Mouse (Mus musculus): Measurements from ENCODE around the gene Fhl1.

Gene Fhl1

DNA sequence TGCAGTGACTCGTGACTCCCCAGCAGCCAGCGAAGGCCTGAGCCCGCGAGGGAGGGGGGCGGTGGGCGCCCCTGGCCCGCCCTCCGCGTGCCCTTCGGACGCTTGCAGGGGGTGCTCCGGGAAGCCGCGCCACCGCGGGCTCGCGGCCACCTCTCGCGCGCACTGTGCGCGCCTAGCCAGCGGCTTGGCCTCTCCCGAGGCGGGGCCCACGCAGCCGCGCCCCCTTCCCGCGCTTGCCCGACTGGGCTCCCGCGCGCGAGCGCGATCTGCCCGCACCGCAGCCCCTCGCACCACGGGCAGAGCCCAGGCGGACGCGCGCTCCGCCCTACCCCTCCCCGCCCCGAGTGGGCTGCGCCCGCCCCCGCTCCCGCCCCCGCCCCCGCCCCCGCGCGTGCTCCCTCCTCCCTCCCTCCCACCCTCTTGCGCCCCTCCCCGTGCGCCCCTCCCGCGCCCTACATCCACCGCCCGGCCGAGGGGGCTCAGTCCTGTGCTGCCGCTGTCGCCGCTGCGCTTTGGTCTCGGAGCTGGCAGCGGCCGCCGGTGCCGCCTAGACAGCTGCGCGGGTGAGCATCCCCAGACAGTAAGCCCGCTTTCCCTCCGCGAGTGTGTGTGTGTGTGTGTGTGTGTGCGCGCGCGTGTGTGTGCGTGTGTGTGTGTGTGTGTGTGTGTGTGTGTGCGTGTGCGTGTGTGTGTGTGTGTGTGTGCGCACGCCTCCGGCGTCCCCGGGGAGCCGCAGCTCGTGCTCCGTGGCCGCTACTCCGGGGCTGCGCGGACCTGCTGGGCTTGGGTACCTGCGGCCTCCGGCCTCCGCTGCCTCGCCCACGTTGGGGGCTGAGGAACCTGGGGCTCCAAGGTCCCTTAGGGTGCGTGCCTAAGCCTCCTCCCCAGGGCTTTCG, at the start of gene Fhl1:
Gene Fhl1 (plus strand): TSS at position 482 of the 896 bp plus-strand sequence.
- TF ChIP-seq GATA4 (IDR thresholded peaks at IDR 0.05; ENCODE audit: insufficient replicate concordance, low read length) = no peak

DNA sequence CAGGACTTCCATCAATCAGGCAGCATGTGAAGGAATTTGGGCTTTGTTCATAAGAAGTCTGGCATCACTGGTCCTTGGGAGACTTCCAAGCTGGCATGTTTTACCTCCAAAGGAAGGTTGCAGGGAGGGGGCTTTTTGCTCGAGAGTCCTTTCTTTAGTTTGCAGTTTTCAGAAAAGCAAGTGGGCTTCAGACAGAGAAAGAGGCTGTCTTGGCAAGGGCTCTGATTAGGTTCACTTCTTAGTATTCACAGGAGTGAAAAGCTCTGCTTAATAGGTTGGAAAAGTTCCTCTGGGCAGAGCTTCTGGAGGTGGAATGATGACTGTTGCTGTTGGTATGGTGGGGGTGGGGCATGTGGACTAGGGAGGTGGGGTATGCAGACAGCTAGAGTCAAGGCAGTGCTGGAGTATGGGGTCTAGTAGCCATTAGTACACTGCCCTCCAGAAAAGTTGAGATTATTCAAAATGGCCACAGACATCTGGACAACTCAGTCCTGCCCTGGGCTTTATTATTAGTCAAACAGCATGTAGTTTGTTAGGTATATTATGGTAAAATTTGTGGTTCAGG, 49.3 kb upstream of the Fhl1 start:
- no peak for TF ChIP-seq GATA4 (IDR thresholded peaks at IDR 0.05; ENCODE audit: insufficient replicate concordance, low read length)

- TF ChIP-seq GATA4 (IDR thresholded peaks at IDR 0.05; ENCODE audit: insufficient replicate concordance, low read length) = no peak
Observed at GRCm38 (mm10) chrX:56683521-56683920, 48.1 kb upstream of the Fhl1 start.

DNA sequence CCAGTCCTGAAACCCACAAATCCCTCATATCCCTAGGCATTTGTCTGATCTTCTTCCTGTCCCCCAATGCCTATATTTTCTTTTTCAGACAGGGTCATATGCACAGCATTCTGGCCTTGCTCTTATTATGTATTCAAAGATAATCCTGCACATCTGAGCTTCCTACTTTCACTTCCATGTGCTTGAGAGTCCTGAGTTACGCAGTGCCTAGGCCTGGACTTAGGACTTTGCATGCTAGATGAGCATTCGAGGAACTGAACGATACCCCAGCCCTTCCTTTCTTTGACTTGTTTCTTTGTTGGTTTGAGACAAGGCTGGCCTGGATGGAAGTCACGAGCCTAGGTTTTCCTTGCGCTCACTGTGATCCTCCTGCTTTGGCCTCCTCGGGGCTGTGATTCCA, 39.0 kb upstream of the Fhl1 start:
- TF ChIP-seq GATA4 (IDR thresholded peaks at IDR 0.05; ENCODE audit: insufficient replicate concordance, low read length) = no peak

DNA sequence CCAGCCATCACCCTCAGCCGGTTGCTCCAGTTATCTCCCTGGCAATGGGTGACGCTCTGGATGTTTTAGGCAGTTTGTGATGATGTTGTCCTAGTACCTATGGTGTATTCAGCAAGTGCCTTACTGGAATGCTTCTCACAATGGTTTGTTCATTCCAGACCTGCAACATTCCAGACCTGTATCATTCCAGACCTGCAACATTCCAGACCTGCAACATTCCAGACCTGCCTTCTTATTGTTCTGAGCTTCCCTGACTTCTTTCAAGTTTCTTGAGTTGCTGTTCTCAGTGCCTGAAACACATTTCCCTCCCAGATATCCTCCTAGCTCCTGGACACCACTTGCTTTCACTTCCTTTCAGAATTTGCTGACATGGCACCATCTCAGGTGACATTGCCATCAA, 37.0 kb upstream of the Fhl1 start:
- no peak for TF ChIP-seq GATA4 (IDR thresholded peaks at IDR 0.05; ENCODE audit: insufficient replicate concordance, low read length)

- no peak for TF ChIP-seq GATA4 (IDR thresholded peaks at IDR 0.05; ENCODE audit: insufficient replicate concordance, low read length)
Observed at GRCm38 (mm10) chrX:56697199-56697780, 34.3 kb upstream of the Fhl1 start.

- TF ChIP-seq GATA4 (IDR thresholded peaks at IDR 0.05; ENCODE audit: insufficient replicate concordance, low read length) = no peak
Observed at GRCm38 (mm10) chrX:56697886-56698285, 33.7 kb upstream of the Fhl1 start.

DNA sequence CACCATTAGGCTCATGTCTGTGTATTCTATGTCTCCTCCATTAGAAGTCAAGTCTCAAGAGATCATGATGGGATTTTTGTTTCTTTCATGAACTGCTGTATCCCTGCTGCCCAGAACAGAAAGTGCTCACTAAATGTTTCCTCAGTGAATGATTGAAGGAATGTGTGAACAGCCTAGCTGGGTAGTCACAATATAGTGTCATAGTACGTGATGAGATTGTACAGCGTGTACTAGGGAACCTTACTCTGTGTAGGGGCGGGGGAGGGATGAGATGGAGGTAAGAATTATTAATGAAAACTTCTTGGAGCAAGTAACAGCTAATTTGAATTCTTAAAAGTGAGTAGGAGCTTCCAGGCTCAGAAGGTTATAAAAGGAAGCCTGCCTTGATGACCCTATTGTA, 30.3 kb upstream of the Fhl1 start:
- no peak for TF ChIP-seq GATA4 (IDR thresholded peaks at IDR 0.05; ENCODE audit: insufficient replicate concordance, low read length)

DNA sequence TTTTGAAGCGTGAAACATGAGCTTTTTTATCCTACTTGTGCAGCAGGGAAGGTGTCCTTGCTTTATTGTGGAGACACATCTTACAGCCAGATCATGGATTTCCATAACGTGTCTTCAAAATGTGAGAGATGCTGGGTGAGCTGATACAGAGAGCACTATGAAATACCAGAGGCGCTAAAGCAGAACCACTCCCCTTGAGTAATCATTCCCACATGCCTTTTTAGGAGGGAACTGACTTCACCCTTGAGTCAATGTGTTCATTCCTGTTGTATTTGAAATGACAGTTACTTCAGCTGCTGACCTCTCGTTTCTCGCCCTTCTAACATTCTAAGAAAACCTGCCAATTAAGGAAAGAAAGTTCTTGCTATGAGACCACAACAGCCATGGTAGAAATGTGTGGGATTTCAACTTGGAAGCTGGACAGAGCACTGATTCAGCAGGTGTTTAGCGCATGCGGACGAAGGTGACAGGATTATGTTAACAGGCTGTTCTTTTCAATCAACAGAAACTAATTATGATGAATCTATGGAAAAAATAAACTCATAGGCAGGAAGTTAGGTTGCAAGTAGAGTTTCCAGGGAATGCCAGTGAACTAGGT, 27.5 kb upstream of the Fhl1 start:
- TF ChIP-seq GATA4 (IDR thresholded peaks at IDR 0.05; ENCODE audit: insufficient replicate concordance, low read length) = no peak

DNA sequence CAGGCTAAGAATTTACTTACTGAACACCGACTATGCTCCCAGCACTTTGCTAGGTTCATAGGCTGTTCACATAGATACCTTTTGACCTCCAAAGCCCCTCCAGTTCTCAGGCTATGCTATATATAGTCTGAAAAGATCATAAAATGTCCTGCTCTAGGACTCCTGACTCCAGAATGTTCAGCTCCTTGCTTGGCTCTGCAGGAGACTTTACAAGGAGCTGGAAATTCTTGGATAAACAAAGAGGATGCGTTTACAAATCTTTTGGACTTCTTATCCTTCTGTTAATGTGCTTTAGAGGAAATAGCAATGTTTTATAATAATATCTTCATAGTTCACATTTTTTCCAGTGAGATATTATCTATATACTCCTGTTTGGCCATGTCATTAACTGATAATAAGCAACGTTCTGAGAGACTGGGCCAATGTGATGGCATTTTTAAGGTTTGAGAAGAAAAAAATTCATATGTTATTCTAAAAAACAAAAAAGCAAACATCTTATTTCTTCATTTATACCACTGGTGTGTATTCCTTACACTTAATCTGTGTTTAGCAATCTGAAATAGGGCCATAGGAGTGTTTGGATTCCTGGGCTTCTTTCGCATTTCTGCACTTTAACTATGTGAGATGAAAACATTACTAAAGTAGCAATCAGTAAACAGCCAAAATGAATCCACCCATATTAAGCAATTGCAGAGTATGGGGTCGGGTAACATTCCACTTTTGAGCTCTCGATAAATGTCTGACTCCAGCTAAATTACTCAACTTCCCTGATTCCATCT, 22.8 kb upstream of the Fhl1 start:
- TF ChIP-seq GATA4 (IDR thresholded peaks at IDR 0.05; ENCODE audit: insufficient replicate concordance, low read length) = no peak

GRCm38 (mm10) chrX:56710522-56710921, 21.1 kb upstream of the Fhl1 start:
- no peak for TF ChIP-seq GATA4 (IDR thresholded peaks at IDR 0.05; ENCODE audit: insufficient replicate concordance, low read length)

DNA sequence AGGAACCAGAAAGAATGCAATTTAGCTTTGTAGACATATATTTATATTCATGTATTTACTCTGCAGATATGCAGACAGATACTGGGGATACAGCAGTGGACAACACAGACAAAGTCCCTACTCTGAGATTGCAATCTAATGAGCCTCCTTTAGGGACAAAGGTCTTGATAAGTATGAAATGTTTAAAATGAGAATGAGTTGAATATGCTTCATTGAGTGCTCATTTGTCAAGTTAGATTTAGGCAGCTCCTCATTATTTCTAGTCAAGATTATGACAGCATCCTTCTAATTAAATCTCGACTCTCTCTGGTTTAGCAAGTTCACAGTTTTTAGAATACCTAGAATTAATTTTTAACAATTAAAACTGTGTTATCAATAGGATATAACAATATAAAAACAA, 18.9 kb upstream of the Fhl1 start:
- no peak for TF ChIP-seq GATA4 (IDR thresholded peaks at IDR 0.05; ENCODE audit: insufficient replicate concordance, low read length)

DNA sequence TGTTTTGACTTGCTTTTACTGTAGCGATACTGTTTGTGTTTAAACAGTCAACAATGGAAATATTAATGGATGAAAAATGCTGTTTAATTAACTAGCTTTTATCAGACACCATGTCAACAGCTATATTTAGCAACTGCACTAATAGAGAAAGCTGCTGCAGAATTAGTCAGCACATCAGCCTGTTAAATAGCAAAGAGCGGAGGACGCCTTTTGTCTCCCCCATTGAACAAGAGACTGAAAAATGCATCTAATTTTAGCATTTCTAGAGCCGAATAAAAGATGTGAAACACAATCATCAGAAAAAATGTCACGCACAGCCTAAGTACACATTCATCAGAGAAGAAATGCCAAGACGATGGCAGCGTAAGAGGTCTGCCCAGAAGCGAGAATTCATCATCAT, 9.0 kb upstream of the Fhl1 start:
- no peak for TF ChIP-seq GATA4 (IDR thresholded peaks at IDR 0.05; ENCODE audit: insufficient replicate concordance, low read length)

DNA sequence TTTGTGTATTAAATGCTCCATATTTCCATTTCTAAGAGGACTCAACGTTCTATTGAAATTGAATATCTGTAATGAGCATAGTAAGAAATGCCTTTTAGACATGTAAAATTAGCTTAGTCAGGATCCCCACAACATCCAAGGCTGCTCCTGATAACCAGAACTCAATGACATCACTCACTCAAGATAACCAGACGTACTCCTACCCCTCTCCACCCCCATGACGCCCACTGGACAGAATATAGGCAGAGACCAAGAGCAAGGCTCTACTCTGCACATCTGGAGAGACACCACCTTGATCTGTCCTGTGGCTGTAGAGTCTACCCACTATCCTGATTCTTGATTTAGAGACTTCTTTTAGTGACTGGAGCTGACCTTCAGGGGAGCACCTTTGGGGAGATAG, 3.1 kb upstream of the Fhl1 start:
- TF ChIP-seq GATA4 (IDR thresholded peaks at IDR 0.05; ENCODE audit: insufficient replicate concordance, low read length) = no peak

GRCm38 (mm10) chrX:56730828-56731305, 720 bp upstream of the Fhl1 start:
- no peak for TF ChIP-seq GATA4 (IDR thresholded peaks at IDR 0.05; ENCODE audit: insufficient replicate concordance, low read length)

Data from liver, adult (tissue).